Mouse (Mus musculus): ENCODE measurements around the gene Slc25a38. TPM values are rescaled to one million over a fixed set of nuclear protein-coding genes. Genes with fewer than 3 reads are reported as not detected.

The Slc25a38 gene
- 10 to 100 TPM; 21.0 to 24.3 TPM for polyA plus RNA-seq (2017; shearing (Covaris generic))

- ATAC-seq: peak; percentile 90
Measured at GRCm38 (mm10) chr9:120110211-120111018, at the start of gene Slc25a38. Gene Slc25a38 (plus strand): TSS chr9:120110374.

- ATAC-seq: no peak
Measured at GRCm38 (mm10) chr9:120064317-120064716, 45.9 kb upstream of the Slc25a38 start.

GRCm38 (mm10) chr9:120067609-120068008 lies 42.6 kb upstream of the Slc25a38 start:
- no peak for ATAC-seq

GRCm38 (mm10) chr9:120068047-120068446 lies 42.1 kb upstream of the Slc25a38 start:
- ATAC-seq: peak; percentile 87

- no peak for ATAC-seq
Measured at GRCm38 (mm10) chr9:120069779-120070178, 40.4 kb upstream of the Slc25a38 start, which contains the start of gene Cx3cr1. Gene Cx3cr1 (minus strand): TSS chr9:120069879.

- no peak for ATAC-seq
Measured at GRCm38 (mm10) chr9:120071251-120071650, 38.9 kb upstream of the Slc25a38 start.

- no peak for ATAC-seq
Measured at GRCm38 (mm10) chr9:120073169-120073568, 37.0 kb upstream of the Slc25a38 start.

- peak; percentile 95 for ATAC-seq
Measured at GRCm38 (mm10) chr9:120074516-120074915, 35.7 kb upstream of the Slc25a38 start.

GRCm38 (mm10) chr9:120078241-120078640 lies 31.9 kb upstream of the Slc25a38 start:
- ATAC-seq: no peak

- ATAC-seq: peak; percentile 18
Measured at GRCm38 (mm10) chr9:120079901-120080300, 30.3 kb upstream of the Slc25a38 start.

GRCm38 (mm10) chr9:120080546-120081108 lies 29.5 kb upstream of the Slc25a38 start:
- no peak for ATAC-seq

GRCm38 (mm10) chr9:120081247-120081646 lies 28.9 kb upstream of the Slc25a38 start:
- ATAC-seq: no peak

- no peak for ATAC-seq
Measured at GRCm38 (mm10) chr9:120081967-120082366, 28.2 kb upstream of the Slc25a38 start.

- peak; percentile 41 for ATAC-seq
Measured at GRCm38 (mm10) chr9:120082691-120083090, 27.5 kb upstream of the Slc25a38 start.

GRCm38 (mm10) chr9:120083158-120083894 lies 26.8 kb upstream of the Slc25a38 start:
- no peak for ATAC-seq

- peak; percentile 56 for ATAC-seq
Measured at GRCm38 (mm10) chr9:120084406-120084805, 25.8 kb upstream of the Slc25a38 start.

GRCm38 (mm10) chr9:120089125-120089524 lies 21.0 kb upstream of the Slc25a38 start:
- ATAC-seq: no peak

GRCm38 (mm10) chr9:120091086-120091485 lies 19.1 kb upstream of the Slc25a38 start:
- peak; percentile 55 for ATAC-seq

- peak; percentile 70 for ATAC-seq
Measured at GRCm38 (mm10) chr9:120091696-120092238, 18.4 kb upstream of the Slc25a38 start, which contains the start of gene Ccr8. Gene Ccr8 (plus strand): TSS chr9:120092114.

GRCm38 (mm10) chr9:120093701-120094100 lies 16.5 kb upstream of the Slc25a38 start:
- no peak for ATAC-seq

GRCm38 (mm10) chr9:120095886-120096285 lies 14.3 kb upstream of the Slc25a38 start:
- peak; percentile 44 for ATAC-seq

GRCm38 (mm10) chr9:120098682-120099081 lies 11.5 kb upstream of the Slc25a38 start:
- ATAC-seq: peak; percentile 55

- no peak for ATAC-seq
Measured at GRCm38 (mm10) chr9:120099304-120099703, 10.9 kb upstream of the Slc25a38 start.
